Mouse (Mus musculus) heart, adult 18-20 months (tissue): Measurements from ENCODE around the gene Hand2. TPM values are rescaled to one million over a fixed set of nuclear protein-coding genes. Genes with fewer than 3 reads are reported as not detected.

ENCODE experiments used
- DNase-seq, 2 experiments: peaks; one replicate each; pipeline ENCODE4 v3.0.0; 2021 to 2022; ENCODE audit warnings: mixed read lengths in 1 of 2
- total RNA-seq, 2 experiments: library from RNA; stranded (reverse); gene quantifications; 2 replicates each; pipeline ENCODE4 v1.2.3; 2021

Hand2 gene
- total RNA-seq, 2 experiments from 2014 or later, result 76.2 to 83.1 TPM

DNA sequence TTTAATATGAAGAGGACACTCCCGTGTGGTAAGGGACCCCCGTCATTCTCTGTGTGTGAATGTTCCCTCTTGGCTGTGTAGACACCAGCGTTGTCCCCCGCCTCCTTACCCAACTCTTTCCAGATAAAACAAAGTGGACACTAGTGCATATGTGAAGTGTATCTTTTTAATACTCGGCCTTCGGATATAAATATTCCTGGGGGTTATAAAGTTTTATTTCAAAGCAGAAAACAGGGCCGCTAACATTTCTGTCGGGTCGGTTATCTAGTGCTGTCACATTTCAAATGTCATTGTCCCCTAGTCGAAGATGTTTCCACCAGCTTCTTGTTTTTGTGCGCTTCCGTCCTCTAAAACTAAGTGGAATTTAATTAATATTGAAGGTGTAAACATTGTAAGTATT, 3.3 kb downstream of the Hand2 start:
- no peak for DNase-seq

DNA sequence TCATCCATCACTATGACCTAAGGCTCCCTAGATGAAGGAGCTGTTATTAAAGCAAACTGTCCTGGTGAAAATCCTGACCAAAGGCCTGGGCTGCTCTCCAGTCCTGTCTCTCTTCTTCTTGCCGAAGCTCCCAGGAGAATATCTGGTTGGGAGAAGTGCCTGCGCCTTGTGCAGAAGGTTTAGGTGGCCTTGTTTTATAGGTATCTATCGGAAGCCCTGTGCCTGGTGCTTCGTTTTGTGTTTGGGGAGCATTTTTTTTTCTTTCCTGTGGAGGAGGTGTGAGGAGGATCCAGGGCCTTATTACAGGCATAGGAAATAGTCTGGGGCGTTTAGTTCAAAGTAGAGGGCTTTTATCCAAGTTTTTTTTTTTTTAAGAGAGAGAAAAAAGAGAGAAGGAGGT, 3.9 kb downstream of the Hand2 start:
- DNase-seq, result peak in 1 of 2 experiments; percentile 61

DNA sequence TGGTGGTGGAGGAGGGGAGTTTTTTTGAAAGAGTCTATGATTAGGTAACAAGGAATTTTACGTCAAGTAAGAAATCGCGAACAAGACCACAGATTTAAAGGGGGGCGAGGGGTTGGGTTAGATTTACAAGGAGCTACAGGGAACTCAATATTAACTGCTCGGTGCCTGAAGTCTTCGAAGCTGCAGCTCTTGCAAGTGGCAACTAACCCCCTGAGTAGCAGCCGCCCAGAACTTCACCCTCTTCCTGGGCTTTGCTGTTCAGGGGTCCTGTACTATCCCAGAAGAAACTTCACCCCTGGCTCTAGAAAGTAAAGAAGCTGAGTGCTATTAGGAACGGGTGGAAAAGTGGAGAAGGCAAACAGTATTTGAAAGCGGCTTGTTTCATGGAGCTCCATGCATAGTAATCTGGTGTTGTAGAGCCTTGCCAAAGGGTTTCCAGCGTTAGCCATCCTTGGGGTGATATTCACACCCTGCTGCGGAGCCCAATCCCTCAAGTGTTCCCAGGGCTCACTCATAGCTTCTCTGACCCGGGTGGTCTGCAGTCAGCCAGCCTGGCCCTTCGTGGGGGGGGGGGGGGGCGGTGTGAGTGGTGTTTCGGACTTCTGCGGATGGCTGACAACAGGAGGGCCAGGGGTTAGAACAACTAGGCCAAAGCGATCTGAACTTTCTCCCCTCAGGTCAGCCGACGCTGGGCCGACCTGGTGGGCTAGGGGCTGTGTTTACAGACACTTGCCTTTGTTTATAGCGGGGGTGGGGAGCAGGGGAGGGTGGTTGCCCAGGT, 4.5 kb downstream of the Hand2 start:
- peak in 1 of 2 experiments; percentile 68 for DNase-seq

GRCm38 (mm10) chr8:57326091-57327065, 5.6 kb downstream of the Hand2 start:
- peak in 1 of 2 experiments; percentile 76 for DNase-seq

GRCm38 (mm10) chr8:57327281-57328160, 6.7 kb downstream of the Hand2 start:
- peak in 1 of 2 experiments; percentile 81 for DNase-seq

GRCm38 (mm10) chr8:57328161-57328920, 7.6 kb downstream of the Hand2 start:
- DNase-seq, result peak; percentile 90 to 91

DNA sequence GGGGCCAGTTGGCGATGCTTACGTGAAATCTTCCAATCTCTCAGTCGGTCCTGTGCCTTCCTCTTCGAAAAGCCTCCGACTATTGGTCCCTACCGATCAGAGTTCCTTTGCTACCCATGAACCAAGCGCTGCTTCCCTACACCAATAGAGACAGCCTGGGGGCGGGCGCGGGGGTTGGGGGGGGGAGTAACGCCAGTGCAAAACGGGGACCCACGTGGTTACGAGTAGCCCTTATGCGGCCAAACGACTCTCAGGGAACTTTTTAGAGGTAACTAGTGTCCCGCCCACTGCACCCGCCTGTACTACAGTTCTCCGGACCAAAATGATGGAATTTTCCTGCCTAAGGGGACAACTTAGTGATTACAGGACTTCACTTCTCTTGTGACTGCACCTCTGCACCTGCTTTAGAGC, 8.2 kb downstream of the Hand2 start:
- DNase-seq, result peak in 1 of 2 experiments; percentile 83

DNA sequence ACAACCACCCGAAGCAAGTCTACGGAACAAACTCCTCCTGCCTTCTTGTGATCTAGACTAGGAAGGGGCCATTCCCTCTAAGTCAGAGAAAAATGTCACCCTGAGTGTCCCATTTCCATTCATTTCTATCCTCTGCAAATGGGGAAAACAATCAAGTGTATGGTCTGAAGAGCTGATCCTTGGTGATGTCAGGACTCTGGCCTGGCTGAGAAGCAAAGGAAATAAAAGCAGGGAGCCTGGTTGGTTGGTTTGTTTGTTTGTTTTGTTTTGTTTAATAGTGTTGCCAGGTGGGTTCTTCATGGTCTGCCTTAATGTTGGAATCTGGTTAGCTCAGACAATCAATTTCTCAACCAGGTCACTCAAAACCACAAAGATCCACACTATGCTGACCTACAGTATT, 9.3 kb downstream of the Hand2 start:
- DNase-seq, result no peak

GRCm38 (mm10) chr8:57331727-57332630, 11.2 kb downstream of the Hand2 start:
- DNase-seq, result peak in 1 of 2 experiments; percentile 59

DNA sequence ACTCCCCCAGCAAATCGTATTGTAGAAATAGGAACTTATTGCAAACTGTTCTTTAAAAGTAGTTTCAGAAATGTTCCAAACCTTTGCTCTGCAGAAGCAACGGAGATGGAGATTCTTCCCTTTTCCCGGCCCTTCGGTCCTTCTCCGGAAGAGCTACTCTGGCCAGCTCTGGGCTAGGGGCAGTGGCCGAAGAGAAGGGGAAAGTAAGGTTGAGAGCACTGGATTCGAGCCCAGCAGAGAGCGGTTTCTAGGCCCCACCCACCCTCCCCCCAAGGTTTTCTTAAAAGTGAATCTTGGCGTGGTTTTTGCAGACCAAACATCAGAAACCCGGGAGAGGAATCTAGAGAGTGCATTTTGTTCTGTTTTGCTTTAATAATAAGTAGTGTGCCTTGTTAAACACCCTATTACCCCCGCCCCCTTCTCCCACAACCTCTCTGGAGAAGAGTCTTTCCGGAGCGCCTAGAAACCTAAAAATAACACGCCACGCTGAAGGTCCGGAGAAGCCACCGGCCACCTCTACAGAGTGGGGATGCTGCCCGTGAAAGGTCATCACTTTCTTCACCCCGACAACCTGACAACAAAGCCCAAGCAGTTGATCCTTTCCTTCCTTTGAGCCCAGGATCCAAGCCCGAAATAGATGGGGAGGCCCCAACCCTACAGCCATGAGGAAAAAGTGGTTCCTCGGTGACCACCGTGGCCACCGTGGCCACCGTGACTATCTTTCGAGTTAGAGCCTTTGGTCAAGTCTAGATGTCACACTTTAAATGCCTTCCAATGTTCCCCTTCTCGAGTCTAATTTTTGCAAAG, 12.1 kb downstream of the Hand2 start:
- peak in 1 of 2 experiments; percentile 74 for DNase-seq

DNA sequence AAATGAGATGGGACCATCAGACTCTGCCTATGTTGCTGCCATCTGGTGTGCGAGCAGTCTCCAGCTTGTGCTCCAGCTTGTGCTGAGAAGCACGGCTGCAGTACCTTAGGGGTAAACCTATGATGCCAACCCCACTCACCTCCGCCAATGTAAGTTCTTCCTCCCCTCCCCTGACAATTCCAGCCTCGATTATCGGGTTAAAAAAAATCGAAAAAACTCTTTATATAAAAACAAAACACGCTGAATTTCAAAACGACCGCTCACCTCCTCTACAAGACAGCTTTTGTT, 12.6 kb downstream of the Hand2 start:
- peak in 1 of 2 experiments; percentile 69 for DNase-seq

DNA sequence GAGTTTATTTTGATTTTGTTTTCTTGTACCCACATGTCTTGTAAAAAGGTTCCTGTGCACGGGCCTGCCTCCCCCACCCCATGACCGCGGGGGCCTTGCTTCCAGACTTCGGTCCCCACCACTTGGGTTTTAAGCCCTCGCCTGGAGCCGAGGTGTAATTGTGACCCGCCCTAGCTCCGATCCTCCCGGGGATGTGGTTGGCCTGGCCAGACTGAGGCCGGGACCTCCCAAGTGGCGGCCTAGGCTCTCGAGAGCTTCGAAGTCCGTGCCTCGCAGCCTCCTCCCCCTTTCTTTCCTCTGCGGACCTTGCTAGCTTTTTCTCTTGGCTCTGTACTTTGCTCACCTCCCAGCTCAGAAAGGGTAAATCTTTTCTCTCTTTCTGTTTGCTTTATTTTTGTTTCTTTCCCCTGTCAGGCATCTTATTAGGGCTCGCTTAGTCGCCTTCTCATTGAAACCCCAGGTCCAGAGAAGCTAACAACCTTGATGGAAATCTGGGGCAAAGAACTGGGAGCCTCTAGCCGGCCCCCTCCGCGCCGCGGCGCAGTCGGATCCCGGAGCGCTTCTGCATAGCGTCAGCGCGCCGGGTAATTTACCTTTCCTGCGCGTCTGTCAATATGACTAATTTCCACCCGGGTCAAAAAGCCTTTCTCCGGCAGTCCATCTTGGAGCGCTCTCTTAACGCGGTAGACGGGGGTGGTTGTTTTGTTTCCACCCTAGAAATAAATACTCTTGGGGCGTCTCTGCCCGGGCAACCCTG, 13.2 kb downstream of the Hand2 start:
- peak in 1 of 2 experiments; percentile 77 for DNase-seq

GRCm38 (mm10) chr8:57334714-57335113, 13.9 kb downstream of the Hand2 start:
- DNase-seq, result peak in 1 of 2 experiments; percentile 36

GRCm38 (mm10) chr8:57337271-57338030, 16.7 kb downstream of the Hand2 start:
- no peak for DNase-seq

GRCm38 (mm10) chr8:57339711-57340650, 19.2 kb downstream of the Hand2 start:
- DNase-seq, result no peak

DNA sequence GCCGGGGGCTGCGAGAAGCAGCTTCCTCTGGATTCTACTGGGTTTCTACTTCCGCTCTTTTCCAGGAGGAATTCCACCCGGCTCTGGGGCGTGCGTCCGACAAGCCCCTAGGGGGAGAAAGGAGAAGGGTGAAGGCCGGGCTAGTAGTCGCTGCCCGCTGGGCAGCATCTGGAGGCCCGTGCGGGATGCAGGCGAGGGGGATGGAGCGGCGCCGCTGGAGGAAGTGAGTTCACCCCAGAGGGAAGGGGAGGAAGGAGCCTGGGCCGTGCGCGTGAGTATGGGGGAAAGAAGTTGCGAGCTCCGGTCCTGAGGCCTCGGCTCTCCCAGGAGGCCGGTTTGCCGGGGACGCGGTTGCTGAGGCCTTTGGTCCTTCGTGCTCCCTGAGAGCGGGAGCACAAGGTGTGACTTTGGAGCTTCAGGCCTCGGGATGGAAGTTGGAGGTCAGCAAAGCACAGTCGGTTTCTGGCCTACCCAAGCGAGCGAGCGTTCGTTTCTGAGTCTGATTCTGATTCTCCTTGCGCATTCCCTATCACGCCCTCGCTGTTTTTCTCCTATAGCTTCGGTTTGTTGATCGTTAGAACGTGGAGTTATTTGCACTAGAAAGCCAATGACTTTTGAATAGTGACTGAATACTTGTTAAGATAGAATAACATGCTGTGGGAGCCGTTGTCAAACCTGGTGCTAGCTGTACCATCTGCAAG, 20.2 kb downstream of the Hand2 start:
- DNase-seq, result peak; percentile 56 to 69
